Mouse (Mus musculus): Measurements from ENCODE around the gene Iqschfp.

Iqschfp gene

GRCm38 (mm10) chr3:68572249-68573225 lies 680.5 kb downstream of the Iqschfp start:
- peak; percentile 52 to 78 for DNase-seq (ENCODE audit: low spot score in 2 of 2)

GRCm38 (mm10) chr3:68573226-68573624 lies 681.2 kb downstream of the Iqschfp start:
- DNase-seq (ENCODE audit: low spot score in 2 of 2) = no peak

DNA sequence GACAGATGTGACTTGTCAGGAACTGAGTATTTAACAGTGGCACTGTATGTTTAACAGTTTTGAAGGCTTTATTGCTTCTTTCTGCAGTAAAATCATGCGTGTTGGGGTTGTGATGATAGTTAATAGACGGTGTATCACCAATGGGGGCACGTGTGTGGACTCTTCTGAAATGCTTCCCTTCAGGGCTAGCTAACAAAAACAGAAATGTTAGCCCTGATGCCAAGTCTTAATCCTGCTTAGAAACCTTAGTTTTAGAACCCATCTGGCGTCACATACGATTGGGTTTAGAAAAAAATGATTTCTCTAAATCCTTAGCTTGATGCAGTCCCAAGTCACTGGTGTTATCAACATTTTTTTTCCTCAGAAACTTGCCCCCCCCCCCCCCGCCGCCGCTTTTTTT lies 682.1 kb downstream of the Iqschfp start:
- DNase-seq (ENCODE audit: low spot score in 2 of 2) = no peak

DNA sequence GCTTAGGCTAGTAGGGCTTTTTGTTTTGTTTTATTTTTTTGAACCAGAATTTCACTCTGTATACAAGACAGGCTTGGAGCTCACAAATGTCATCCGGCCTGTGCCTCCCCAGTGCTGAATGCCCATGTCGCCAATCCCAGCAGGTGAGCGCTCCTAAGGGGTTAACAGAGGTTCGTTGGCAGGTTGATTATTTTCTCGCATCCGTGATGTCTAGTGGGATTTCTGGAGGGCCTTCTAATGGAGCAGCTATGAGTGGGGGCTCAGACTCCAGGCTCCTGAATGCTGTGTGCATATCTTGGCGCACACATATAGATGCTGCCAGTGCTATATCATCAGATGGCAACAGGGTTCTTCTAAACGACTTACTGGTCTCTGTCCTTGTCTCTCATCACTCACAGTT lies 682.5 kb downstream of the Iqschfp start:
- DNase-seq (ENCODE audit: low spot score in 2 of 2) = no peak

DNA sequence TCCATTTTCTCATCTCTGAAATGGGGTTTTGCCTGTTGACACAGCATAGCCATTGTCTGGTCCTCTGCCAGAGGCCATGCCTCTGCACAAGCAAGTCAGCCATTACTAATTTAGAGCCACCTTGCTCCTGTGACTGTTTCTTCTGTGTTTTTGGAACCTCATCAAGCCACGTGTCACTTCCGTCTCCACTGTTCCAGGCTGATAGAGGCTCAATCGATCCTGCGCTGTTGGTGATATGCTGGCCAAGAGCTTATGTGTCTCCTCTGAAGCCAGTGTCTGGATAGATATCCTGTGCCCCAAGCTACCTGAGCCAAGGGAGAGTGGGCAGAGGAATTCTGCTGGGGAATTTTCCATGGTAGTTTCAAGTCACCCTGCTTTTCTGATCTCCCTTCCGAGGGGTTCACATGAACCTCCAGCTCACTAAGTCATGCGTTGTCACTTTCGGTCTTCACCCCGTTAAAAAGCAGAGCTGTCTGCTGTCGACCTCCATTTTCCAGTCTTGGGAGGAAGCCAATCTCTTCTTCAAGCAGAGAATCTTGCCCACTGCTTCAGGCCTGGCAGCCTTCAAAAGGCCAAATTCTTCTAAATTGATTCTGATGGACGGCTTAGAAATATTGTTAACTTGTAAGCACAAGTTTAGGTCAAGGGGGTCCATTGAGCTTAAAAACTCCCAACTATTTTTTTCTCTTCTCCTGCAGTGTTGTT lies 683.8 kb downstream of the Iqschfp start:
- no peak for DNase-seq (ENCODE audit: low spot score in 2 of 2)

DNA sequence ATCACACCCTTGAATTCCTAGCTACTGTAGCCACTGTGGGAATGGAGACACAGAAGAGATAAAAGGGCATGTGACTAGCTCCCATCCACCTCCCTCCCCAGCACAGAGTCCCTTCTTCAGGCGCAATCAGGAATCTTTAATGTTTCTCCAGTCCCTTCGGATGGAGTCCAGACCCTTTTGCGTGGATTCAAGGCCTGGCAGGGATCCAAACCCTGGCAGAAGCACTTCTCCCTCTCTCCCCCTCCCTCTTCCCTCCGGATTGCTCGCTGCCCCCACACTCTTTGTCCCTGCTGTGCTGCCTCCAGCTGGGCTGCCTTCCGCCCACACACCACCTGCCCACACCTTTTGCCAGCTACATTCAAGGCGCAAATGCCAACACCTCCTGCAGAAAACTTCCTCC lies 684.4 kb downstream of the Iqschfp start:
- peak in 1 of 2 experiments; percentile 65 for DNase-seq (ENCODE audit: low spot score in 2 of 2)

DNA sequence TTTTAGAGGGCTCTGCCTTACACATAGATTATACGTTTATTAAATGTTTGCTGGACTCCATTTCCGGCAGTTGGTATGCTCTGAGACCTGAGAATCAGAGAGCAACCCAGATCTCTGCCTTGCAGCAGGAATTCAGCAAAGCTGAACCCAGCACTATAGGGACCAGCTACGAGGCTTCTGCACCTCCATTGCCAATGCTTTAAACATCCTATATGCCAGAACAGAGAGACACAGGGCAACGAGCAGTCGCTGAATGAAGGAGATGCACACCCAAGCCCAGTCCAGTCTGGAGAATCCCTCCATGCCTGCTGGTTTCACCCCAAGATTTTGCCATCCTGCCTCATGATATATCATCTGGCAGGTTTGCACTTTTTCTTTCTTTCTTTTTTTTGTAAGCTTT lies 684.9 kb downstream of the Iqschfp start:
- no peak for DNase-seq (ENCODE audit: low spot score in 2 of 2)

DNA sequence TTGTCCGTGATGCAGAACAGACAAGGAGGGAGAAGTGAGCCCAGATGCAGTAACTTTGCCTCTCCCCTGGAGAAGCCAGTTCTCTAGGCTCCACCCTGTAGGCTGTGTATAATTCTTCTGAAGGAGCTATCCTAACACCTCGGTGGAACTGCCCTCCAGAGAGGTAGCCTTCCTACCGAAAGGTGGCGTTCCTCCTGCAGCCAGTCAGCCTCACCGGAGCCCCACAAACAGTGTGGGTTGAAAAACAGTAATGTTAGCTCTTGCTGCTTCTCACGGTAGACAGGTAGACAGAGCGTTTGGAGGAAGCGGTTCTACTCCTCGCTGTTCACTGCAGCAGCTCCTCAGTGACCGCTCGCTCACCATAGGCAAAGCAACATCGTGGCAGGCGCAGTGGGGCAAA lies 689.6 kb downstream of the Iqschfp start:
- no peak for DNase-seq (ENCODE audit: low spot score in 2 of 2)

GRCm38 (mm10) chr3:68582103-68582740 lies 690.2 kb downstream of the Iqschfp start:
- DNase-seq (ENCODE audit: low spot score in 2 of 2) = no peak

GRCm38 (mm10) chr3:68583031-68583693 lies 691.1 kb downstream of the Iqschfp start:
- DNase-seq (ENCODE audit: low spot score in 2 of 2) = no peak

DNA sequence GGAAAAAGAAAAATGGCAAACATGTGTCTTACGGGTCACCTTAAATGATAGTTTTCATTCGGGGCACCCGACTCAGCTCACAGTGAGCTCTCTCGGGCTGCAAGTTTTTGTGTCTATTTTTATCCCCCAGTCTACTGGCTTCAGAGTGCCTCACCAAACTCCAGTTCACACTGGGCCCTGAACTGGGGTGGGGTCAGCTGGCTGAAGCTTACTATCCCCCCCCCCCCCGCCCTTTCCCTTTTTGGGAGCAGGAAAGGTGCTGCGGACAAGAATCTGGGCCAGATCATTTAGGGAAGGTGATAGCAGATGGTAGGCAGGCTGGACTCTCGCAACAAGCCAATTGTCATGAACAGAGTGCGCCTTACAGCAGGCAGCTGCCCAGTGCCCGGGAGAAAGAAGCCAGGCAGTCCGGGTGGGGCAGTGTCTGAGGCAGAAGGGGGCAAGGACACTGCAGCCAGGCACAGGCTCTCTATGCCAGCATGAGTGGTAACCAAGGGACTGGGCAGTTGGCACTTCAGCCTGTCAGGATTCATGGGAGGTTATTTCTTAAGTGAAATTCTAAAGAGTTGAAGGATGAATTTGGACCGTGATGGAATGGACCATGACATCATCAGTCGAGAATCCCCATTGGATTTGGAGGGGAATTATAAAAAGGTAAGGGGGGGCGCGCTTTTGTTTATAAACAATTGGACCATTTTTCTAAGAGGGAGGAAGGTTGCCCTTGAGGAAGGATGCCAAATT lies 691.9 kb downstream of the Iqschfp start:
- DNase-seq (ENCODE audit: low spot score in 2 of 2) = peak in 1 of 2 experiments; percentile 40

GRCm38 (mm10) chr3:68585213-68585612 lies 693.2 kb downstream of the Iqschfp start:
- DNase-seq (ENCODE audit: low spot score in 2 of 2) = no peak

- DNase-seq (ENCODE audit: low spot score in 2 of 2) = no peak
Observed at GRCm38 (mm10) chr3:68586646-68587064, 694.6 kb downstream of the Iqschfp start.

DNA sequence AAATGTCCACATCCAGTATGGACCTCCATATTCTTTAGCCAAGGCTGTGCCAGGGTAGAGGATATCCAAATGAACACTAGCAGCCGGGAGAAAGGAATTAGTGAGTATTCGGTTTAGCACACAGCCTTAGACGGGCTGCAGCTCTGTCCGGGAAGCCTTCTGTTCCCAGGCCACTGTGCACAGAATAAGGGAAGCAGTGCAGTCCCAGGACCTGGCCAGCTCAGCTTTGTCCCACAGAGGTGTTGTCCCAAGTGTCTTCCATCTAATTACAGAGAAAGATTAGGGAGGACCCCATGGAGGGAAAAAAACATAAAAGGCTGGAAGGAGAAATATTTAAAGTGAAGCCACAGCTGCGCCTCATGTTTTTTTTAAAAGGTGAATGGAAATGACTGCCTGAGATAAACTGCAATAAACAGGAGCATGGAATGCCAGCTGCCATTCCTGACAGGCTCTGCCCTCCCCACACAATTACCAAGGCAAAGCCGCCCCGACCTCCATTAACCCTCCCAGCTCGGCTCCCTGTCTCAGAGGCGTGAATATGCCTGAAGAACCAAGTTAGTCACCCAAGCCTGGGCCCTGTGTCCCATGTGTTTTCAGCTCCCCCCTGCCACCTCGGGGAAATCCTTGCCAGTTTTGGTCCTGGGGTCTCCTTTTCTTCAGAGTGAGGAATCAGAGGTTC lies 695.7 kb downstream of the Iqschfp start:
- DNase-seq (ENCODE audit: low spot score in 2 of 2) = no peak

DNA sequence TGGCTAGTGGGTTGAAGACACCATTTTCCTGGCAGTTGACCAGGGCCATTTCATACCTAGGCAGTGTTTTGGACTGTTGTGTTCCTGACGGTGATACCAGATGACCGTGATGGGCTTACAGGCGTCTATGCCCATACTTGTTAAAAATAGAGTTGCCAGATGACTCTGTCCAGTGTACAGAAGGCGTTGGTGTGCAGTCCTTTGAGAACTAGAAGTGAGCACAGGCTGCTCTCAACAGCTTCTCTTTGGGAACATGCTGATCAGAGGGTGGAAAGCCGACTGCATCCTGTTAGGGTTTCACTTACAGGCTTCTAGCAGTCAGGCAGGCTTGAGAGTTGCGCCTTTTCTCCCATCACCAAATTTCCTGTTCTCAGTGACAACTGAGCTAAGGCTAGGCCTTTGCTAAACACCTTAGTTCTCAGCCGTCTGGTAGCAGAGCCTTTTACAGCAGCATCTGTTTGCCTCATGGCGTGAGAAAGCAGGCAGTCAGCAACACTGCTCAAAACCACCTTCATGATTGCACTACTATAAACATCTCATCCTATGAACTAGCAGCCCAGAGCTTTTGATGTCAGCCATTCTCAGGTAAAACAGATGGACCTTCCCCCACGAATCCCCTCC lies 697.3 kb downstream of the Iqschfp start:
- DNase-seq (ENCODE audit: low spot score in 2 of 2) = no peak

DNA sequence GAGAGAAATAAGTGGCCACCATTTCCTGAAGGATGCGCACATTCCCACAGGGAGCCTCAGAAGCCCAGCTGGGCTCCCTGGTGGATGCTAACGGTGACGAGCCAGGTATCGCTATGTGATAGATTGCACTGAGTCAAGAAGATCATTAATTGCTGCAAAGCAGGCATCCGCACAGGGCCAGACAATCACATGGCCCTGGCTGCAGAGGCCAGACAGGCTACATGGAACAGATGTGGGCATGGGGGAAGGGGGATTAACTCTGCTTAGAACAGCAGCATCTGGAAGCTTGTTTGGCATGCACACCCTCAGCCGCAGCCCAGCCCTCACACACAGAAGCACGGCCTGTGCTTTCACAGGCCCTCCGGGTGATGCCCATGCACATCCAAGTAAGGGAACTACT lies 698.4 kb downstream of the Iqschfp start:
- no peak for DNase-seq (ENCODE audit: low spot score in 2 of 2)

DNA sequence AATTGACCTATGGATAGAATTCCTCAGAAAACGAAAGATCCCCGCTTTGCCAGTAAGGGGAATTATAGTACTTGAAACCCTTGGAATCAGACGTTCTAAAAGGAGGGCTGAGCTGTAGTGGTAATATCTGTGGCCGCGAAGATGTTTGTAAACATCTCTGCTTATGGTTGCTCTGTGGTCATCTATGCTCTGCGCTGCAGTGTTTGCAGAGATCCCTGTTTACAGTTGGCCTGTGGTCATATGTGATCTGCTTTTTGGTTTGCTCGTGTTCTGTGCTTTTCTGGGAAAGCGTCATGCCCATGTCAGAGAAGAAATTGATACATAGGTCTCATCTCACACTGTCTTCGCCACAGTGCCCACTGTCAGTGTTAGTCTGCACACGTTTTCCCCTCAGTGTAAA lies 700.5 kb downstream of the Iqschfp start:
- DNase-seq (ENCODE audit: low spot score in 2 of 2) = no peak

- DNase-seq (ENCODE audit: low spot score in 2 of 2) = no peak
Observed at GRCm38 (mm10) chr3:68593073-68593867, 701.2 kb downstream of the Iqschfp start.

- no peak for DNase-seq (ENCODE audit: low spot score in 2 of 2)
Observed at GRCm38 (mm10) chr3:68595316-68595925, 703.4 kb downstream of the Iqschfp start.
